Mouse (Mus musculus) liver (tissue): Measurements from ENCODE around the gene Arl4c.
A peak's percentile ranks its signal among the peaks of the same experiment; 100 is the strongest.
"Not testable (repeated sequence)": the region's sequence is repeated elsewhere in the genome, so short reads cannot be mapped to it uniquely, and the experiment has no call there.

Source experiments
- DNase-seq: peaks from one replicate; pipeline ENCODE4 v3.0.0-alpha.2; 2020; ENCODE audit warnings: mixed read lengths

Gene Arl4c

GRCm38 (mm10) chr1:88654521-88655472, 47.2 kb downstream of the Arl4c start:
- DNase-seq, result peak; percentile 44

- no peak for DNase-seq
Observed at GRCm38 (mm10) chr1:88653614-88654520, 48.2 kb downstream of the Arl4c start.

GRCm38 (mm10) chr1:88652682-88653081, 49.3 kb downstream of the Arl4c start:
- DNase-seq, result peak; percentile 16

- no peak for DNase-seq
Observed at GRCm38 (mm10) chr1:88651668-88652067, 50.4 kb downstream of the Arl4c start.

- no peak for DNase-seq
Observed at GRCm38 (mm10) chr1:88648742-88649141, 53.3 kb downstream of the Arl4c start.

- DNase-seq, result no peak
Observed at GRCm38 (mm10) chr1:88645599-88646119, 56.4 kb downstream of the Arl4c start.

- no peak for DNase-seq
Observed at GRCm38 (mm10) chr1:88644417-88644816, 57.6 kb downstream of the Arl4c start.

- no peak for DNase-seq
Observed at GRCm38 (mm10) chr1:88643181-88643823, 58.7 kb downstream of the Arl4c start.

GRCm38 (mm10) chr1:88642735-88643134, 59.3 kb downstream of the Arl4c start:
- DNase-seq, result no peak

- DNase-seq, result no peak
Observed at GRCm38 (mm10) chr1:88641678-88642215, 60.3 kb downstream of the Arl4c start.

- DNase-seq, result no peak
Observed at GRCm38 (mm10) chr1:88641194-88641593, 60.8 kb downstream of the Arl4c start.

GRCm38 (mm10) chr1:88639432-88640281, 62.4 kb downstream of the Arl4c start:
- no peak for DNase-seq

GRCm38 (mm10) chr1:88638622-88639021, 63.4 kb downstream of the Arl4c start:
- DNase-seq, result no peak

- not testable (repeated sequence) for DNase-seq
Observed at GRCm38 (mm10) chr1:88636579-88637161, 65.4 kb downstream of the Arl4c start.

- no peak for DNase-seq
Observed at GRCm38 (mm10) chr1:88635659-88636058, 66.4 kb downstream of the Arl4c start.

- DNase-seq, result no peak
Observed at GRCm38 (mm10) chr1:88632851-88633250, 69.2 kb downstream of the Arl4c start.

GRCm38 (mm10) chr1:88629966-88630488, 72.0 kb downstream of the Arl4c start:
- no peak for DNase-seq

- DNase-seq, result no peak
Observed at GRCm38 (mm10) chr1:88625190-88625589, 76.8 kb downstream of the Arl4c start.

GRCm38 (mm10) chr1:88624376-88624775, 77.6 kb downstream of the Arl4c start:
- no peak for DNase-seq

GRCm38 (mm10) chr1:88623541-88624115, 78.4 kb downstream of the Arl4c start:
- no peak for DNase-seq
